Mouse (Mus musculus): ENCODE results near the gene Lgmn.

Gene Lgmn

DNA sequence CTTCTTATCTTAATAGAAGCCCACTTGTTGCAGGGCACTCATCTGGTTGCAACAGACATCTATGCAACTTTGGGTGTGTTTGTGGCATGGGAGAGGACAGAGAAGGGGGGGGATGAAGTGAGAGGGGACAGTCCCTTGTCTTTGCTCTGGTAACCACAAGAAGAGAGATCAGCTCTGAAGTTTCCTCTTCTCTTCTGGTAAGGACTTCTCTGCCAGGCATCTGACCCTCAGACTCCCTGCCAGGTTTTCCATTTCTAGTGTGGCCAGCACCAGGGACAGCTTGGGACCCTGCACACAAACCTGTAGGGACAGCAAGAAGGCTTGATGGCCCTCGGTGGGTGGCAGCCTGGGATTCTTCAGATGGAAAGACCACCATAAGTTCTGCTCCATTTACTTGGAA lies 88.6 kb downstream of the Lgmn start:
- peak; percentile 33 for DNase-seq (ENCODE audit: low read depth, low spot score)

DNA sequence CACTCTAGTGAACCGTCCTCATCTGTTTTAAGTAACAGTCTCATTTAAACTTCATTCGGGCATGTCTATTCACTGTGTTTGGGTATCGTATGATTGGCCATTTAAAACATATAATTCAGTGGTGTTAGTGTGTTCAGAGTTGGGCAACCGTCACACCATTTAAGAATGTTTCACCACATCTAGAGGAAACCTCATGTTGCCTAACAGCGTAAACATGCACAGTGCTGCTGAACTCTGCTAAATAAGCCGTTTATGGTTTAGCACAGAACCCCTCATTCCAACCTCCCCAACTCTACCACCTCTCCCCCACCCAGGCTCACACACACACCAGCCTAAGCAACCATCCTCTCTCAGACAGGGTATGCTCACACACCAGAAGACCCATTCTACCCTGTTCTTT lies 91.2 kb downstream of the Lgmn start:
- DNase-seq (ENCODE audit: low read depth, low spot score): no peak

DNA sequence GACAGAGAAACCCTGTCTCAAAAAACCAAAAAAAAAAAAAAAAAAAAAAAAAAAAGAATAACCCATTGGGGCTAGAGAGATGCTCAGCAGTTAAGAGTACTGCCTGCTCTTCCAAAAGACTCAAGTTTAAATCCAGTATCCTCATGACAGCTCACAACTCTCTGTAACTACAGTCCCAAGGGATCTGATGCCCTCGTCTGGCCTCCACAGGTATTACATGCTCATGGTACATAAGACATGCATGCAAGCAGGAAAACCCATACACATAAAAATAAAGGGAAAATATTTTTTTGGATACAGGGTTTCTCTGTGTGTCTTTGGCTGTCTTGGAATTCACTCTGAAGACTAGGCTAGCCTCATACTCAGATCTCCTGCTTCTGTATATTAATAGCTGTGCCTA lies 93.1 kb downstream of the Lgmn start:
- peak; percentile 58 for DNase-seq (ENCODE audit: low read depth, low spot score)

DNA sequence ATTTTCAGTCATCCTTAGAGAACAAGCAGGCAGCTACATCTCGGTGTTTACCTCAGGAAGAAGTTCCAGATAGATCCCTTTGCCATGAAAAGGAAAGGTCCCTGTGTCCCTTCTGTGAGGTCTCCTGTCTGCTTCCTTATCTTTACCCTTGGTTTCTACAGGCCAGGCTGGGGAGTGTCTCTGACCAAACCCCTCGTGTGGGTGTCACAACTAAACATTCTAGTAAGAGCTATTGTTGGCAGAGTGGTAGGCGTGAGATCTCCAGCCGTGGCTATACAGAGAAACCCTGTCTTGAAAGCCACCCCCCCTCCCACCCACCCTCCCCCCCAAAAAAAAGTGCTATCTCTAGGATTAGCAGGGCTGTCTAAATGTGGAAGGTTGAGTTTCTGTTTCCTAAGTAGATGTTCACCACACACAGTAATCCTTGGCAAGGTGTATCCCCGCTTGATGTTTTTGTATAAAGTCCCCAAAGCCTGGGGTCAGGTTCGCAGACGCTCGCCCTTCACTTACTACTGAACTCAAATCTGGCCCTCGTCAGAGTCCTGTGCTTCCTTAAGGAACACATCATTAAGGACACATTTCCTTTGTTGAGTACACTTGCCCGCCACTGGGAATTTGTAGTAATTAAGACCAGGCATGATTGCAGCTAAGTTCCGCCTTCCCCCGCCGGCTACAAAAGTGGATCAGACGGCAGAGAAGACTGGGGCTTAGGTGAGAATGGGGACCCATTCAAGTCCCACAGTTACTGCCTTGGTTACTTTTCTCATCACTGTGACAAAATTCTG lies 94.4 kb downstream of the Lgmn start:
- no peak for DNase-seq (ENCODE audit: low read depth, low spot score)

All from A20 (cell line).